14 mouse cellular contexts compared by ENCODE assay signal in genomic region chr12:80034963-80035411, GRCm38 (mm10).
DNase-seq lines count a peak whose midpoint lies in the region; ATAC-seq lines count a peak whose summit lies in the region.
"Had no signal": no experiment of that assay in that cellular context is flagged by ENCODE, and none has a peak within 500 bp of the region (broad histone marks: within the 10 kb centered on the region; RNA-seq: fewer than 3 reads in every experiment).

No protein-coding gene starts in this region.

- no peak for ATAC-seq in heart, embryonic 12.5 days (ENCODE audit: insufficient number of reproducible peaks, low FRiP score)
- ATAC-seq in limb, embryonic 13.5 days (ENCODE audit: low FRiP score, low read depth), result peak; percentile 51; the same call in 1 of the 2 replicates
- no peak for ATAC-seq in granulocyte monocyte progenitor cell, adult 5-6 weeks (replicated peaks; ENCODE audit: poor library complexity, severe bottlenecking)

- 0 out of 2 replicates have a peak overlapping the region, but pooled peaks have one; percentile 49 for H3K27ac ChIP-seq in heart, embryonic 10.5 days
- H3K27ac ChIP-seq in heart, embryonic 12.5 days (ENCODE audit: poor library complexity, severe bottlenecking), result no peak overlapping the region
- peak overlapping the region; percentile 67; the same call in 1 of the 2 replicates for H3K27ac ChIP-seq in limb, embryonic 13.5 days
- H3K27ac ChIP-seq: neural tube, embryonic 12.5 days had no signal

- no peaks in the 10 kb centered on the region for H3K36me3 ChIP-seq in heart, embryonic 10.5 days
- H3K36me3 ChIP-seq in heart, embryonic 12.5 days, result no peaks in the 10 kb centered on the region
- H3K36me3 ChIP-seq in limb, embryonic 13.5 days, result no peaks in the 10 kb centered on the region
- H3K36me3 ChIP-seq: neural tube, embryonic 12.5 days had no signal

- no peak overlapping the region for H3K9ac ChIP-seq in heart, embryonic 12.5 days
- H3K9ac ChIP-seq in limb, embryonic 13.5 days, result no peak overlapping the region
- H3K9ac ChIP-seq: neural tube, embryonic 12.5 days had no signal

- H3K9me3 ChIP-seq in heart, embryonic 10.5 days, result no peaks in the 10 kb centered on the region
- H3K9me3 ChIP-seq in heart, embryonic 12.5 days (replicated peaks), result no peaks in the 10 kb centered on the region
- H3K9me3 ChIP-seq in limb, embryonic 13.5 days, result no peaks in the 10 kb centered on the region
- H3K9me3 ChIP-seq: neural tube, embryonic 12.5 days had no signal

- no peak overlapping the region for H3K4me2 ChIP-seq in heart, embryonic 12.5 days
- H3K4me2 ChIP-seq in limb, embryonic 13.5 days (replicated peaks), result no peak overlapping the region
- H3K4me2 ChIP-seq: neural tube, embryonic 12.5 days had no signal

- WGBS in heart, embryonic 10.5 days, result 58% methylated on average over 4 of the region's 4 CpGs
- 56% methylated on average over 4 of the region's 4 CpGs for WGBS in heart, embryonic 12.5 days
- WGBS in limb, embryonic 13.5 days, result 32% methylated on average over 4 of the region's 4 CpGs

- no peaks in the 10 kb centered on the region for H3K27me3 ChIP-seq in heart, embryonic 10.5 days (ENCODE audit: insufficient read depth, poor library complexity, severe bottlenecking)
- no peaks in the 10 kb centered on the region for H3K27me3 ChIP-seq in heart, embryonic 12.5 days (replicated peaks)
- H3K27me3 ChIP-seq in limb, embryonic 13.5 days, result no peaks in the 10 kb centered on the region
- H3K27me3 ChIP-seq: neural tube, embryonic 12.5 days had no signal

- no peak for DNase-seq in heart, embryonic 10.5 days (ENCODE audit: low spot score)
- DNase-seq in urinary bladder, postnatal 36 days (ENCODE audit: low spot score in 2 of 2), result peak; percentile 29 to 52
- no peak for DNase-seq in urinary bladder, adult 2 months (ENCODE audit: low spot score)
- no peak for DNase-seq in adrenal gland, postnatal 14 days
- DNase-seq in left cerebral cortex, adult 11 months (ENCODE audit: low spot score), result no peak
- DNase-seq: adrenal gland, postnatal 25 days; embryo, embryonic 11 days; gastrocnemius, postnatal 36 days; lung, postnatal 4 days; spleen, adult 18-20 months had no signal

- peaks cover 41% of the 10 kb centered on the region for H3K4me1 ChIP-seq in heart, embryonic 10.5 days
- peaks cover 35% of the 10 kb centered on the region for H3K4me1 ChIP-seq in heart, embryonic 12.5 days (replicated peaks)
- peaks cover 32% of the 10 kb centered on the region for H3K4me1 ChIP-seq in limb, embryonic 13.5 days

- no peak overlapping the region for H3K4me3 ChIP-seq in heart, embryonic 10.5 days
- no peak overlapping the region for H3K4me3 ChIP-seq in heart, embryonic 12.5 days
- no peak overlapping the region for H3K4me3 ChIP-seq in limb, embryonic 13.5 days
- H3K4me3 ChIP-seq: neural tube, embryonic 12.5 days had no signal

Comparison
In these comparisons a context has a peak if more than half of its experiments do, and no peak if none do; other contexts are left out.
1. DNase-seq: peak in urinary bladder, postnatal 36 days (2 of 2); none in heart, embryonic 10.5 days (single experiment), urinary bladder, adult 2 months (single experiment), adrenal gland, postnatal 14 days (single experiment) and left cerebral cortex, adult 11 months (single experiment).